Mouse (Mus musculus): Measurements from ENCODE around the gene Rgs7. TPM values are rescaled to one million over a fixed set of nuclear protein-coding genes. Genes with fewer than 3 reads are reported as not detected.

The Rgs7 gene
- total RNA-seq, 2 experiments from 2014 or later, result 0.31 to 0.45 TPM

GRCm38 (mm10) chr1:175431356-175432053 lies 60.8 kb downstream of the Rgs7 start:
- no peak for DNase-seq

- no peak for DNase-seq
These were observed 65.2 kb downstream of the Rgs7 start for GRCm38 (mm10) chr1:175427112-175427511.

GRCm38 (mm10) chr1:175426393-175426792 lies 65.9 kb downstream of the Rgs7 start:
- DNase-seq, result no peak

- no peak for DNase-seq
These were observed 71.4 kb downstream of the Rgs7 start for GRCm38 (mm10) chr1:175420883-175421282.

- DNase-seq, result no peak
These were observed 76.6 kb downstream of the Rgs7 start for GRCm38 (mm10) chr1:175415728-175416127.

GRCm38 (mm10) chr1:175410399-175410798 lies 81.9 kb downstream of the Rgs7 start:
- DNase-seq, result no peak

GRCm38 (mm10) chr1:175391894-175392293 lies 100.4 kb downstream of the Rgs7 start:
- no peak for DNase-seq

- no peak for DNase-seq
These were observed 103.0 kb downstream of the Rgs7 start for GRCm38 (mm10) chr1:175389250-175389649.

GRCm38 (mm10) chr1:175385581-175386235 lies 106.6 kb downstream of the Rgs7 start:
- DNase-seq, result no peak

- DNase-seq, result no peak
These were observed 119.7 kb downstream of the Rgs7 start for GRCm38 (mm10) chr1:175372571-175372970.

- no peak for DNase-seq
These were observed 124.2 kb downstream of the Rgs7 start for GRCm38 (mm10) chr1:175368062-175368461.

- DNase-seq, result no peak
These were observed 128.7 kb downstream of the Rgs7 start for GRCm38 (mm10) chr1:175363606-175364005.

GRCm38 (mm10) chr1:175359411-175360366 lies 132.6 kb downstream of the Rgs7 start:
- DNase-seq, result no peak

GRCm38 (mm10) chr1:175352921-175353320 lies 139.4 kb downstream of the Rgs7 start:
- DNase-seq, result no peak

GRCm38 (mm10) chr1:175346162-175346561 lies 146.1 kb downstream of the Rgs7 start:
- no peak for DNase-seq

GRCm38 (mm10) chr1:175336191-175336590 lies 156.1 kb downstream of the Rgs7 start:
- no peak for DNase-seq

- DNase-seq, result no peak
These were observed 159.1 kb downstream of the Rgs7 start for GRCm38 (mm10) chr1:175333041-175333854.

- DNase-seq, result no peak
These were observed 162.3 kb downstream of the Rgs7 start for GRCm38 (mm10) chr1:175329934-175330471.

- DNase-seq, result no peak
These were observed 169.5 kb downstream of the Rgs7 start for GRCm38 (mm10) chr1:175322781-175323180.

GRCm38 (mm10) chr1:175319205-175319604 lies 173.1 kb downstream of the Rgs7 start:
- no peak for DNase-seq

GRCm38 (mm10) chr1:175317264-175317663 lies 175.0 kb downstream of the Rgs7 start:
- DNase-seq, result no peak

GRCm38 (mm10) chr1:175307604-175308003 lies 184.7 kb downstream of the Rgs7 start:
- no peak for DNase-seq
